Mouse (Mus musculus) lung, postnatal 10 days (tissue): Measurements from ENCODE around the gene Zp1.

ENCODE experiments used
- DNase-seq: peaks from one replicate; pipeline ENCODE4 v3.0.0; 2021

Gene Zp1

GRCm38 (mm10) chr19:10871328-10871961 lies 49.0 kb downstream of the Zp1 start:
- DNase-seq: no peak

- no peak for DNase-seq
These were observed 49.8 kb downstream of the Zp1 start for GRCm38 (mm10) chr19:10870676-10871075.

- peak; percentile 41 for DNase-seq
These were observed 50.4 kb downstream of the Zp1 start, which contains the start of gene Tmem132a for GRCm38 (mm10) chr19:10869886-10870527. Gene Tmem132a, minus strand, starts transcription at chr19:10869940.

- peak; percentile 83 for DNase-seq
These were observed 51.1 kb downstream of the Zp1 start for GRCm38 (mm10) chr19:10869241-10869885.

GRCm38 (mm10) chr19:10868623-10869141 lies 51.8 kb downstream of the Zp1 start:
- no peak for DNase-seq

GRCm38 (mm10) chr19:10867946-10868622 lies 52.3 kb downstream of the Zp1 start:
- no peak for DNase-seq

- DNase-seq: no peak
These were observed 54.1 kb downstream of the Zp1 start for GRCm38 (mm10) chr19:10866351-10866750.
